Mouse (Mus musculus) lung, adult 2 months (tissue): ENCODE results near the gene 2310034G01Rik.

Experiments used
- CTCF ChIP-seq: fragments of 200-500 bp; IDR thresholded peaks from 2 replicates; pipeline ENCODE4 v1.5.1; 2011; ENCODE audit warnings: mild to moderate bottlenecking, low read length, control low read depth; ENCODE audit not compliant: insufficient read depth
- POLR2A ChIP-seq: fragments of 200-500 bp; IDR thresholded peaks from 2 replicates; pipeline ENCODE4 v1.6.1; 2011; ENCODE audit warnings: low read depth, mild to moderate bottlenecking, control low read depth, low read length, borderline replicate concordance; ENCODE audit errors: extremely low read depth

DNA sequence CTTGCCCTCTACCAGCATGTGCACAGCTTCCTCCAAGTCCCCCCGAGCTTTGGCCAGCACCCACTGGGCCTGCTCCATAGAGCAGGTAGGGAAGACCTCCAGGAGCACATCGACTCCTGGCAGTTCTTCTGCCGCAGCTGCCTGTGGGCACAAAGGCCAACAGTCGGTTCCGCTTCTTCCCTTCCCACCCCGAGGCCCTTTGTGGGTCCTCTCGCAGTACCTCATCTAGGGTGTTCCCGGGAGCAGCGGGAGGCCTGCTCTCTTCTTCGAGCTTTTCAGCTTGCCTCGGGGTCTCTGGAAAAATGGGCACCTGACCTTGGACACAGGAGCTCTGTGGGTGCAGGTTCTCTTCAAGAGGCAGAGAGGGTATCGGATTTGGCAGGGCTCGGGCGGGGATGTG, 18.8 kb downstream of the 2310034G01Rik start:
- TF ChIP-seq CTCF (no peak), POLR2A (no peak)
